Mouse (Mus musculus) myocyte (in vitro differentiated cells): ENCODE results near the gene Rab3il1. TPM values are rescaled to one million over a fixed set of nuclear protein-coding genes. Genes with fewer than 3 reads are reported as not detected.

Experiments
- H3K27me3 ChIP-seq: one replicate; pipeline ENCODE4 v1.6.1; 2011; ENCODE audit not compliant: control insufficient read depth, insufficient read depth, insufficient read length
- H3K36me3 ChIP-seq: one replicate; pipeline ENCODE4 v1.6.1; 2011; ENCODE audit not compliant: control insufficient read depth, insufficient read depth
- H3K4me2 ChIP-seq: one replicate; pipeline ENCODE4 v1.6.1; 2011; ENCODE audit warnings: low read depth, control low read depth
- H3K4me3 ChIP-seq: one replicate; pipeline ENCODE4 v1.5.1; 2011; ENCODE audit warnings: mild to moderate bottlenecking, control low read depth, moderate library complexity
- H3K79me2 ChIP-seq: one replicate; pipeline ENCODE4 v1.6.1; 2011; ENCODE audit not compliant: control insufficient read depth, insufficient read depth
- H3ac ChIP-seq: one replicate; pipeline ENCODE4 v1.6.1; 2011; ENCODE audit not compliant: control insufficient read depth, insufficient read length
- CEBPB ChIP-seq: IDR thresholded peaks from 2 replicates; pipeline ENCODE4 v1.6.1; 2011; ENCODE audit warnings: mild to moderate bottlenecking, moderate library complexity; ENCODE audit not compliant: poor library complexity, insufficient read depth, severe bottlenecking
- E2F4 ChIP-seq: IDR thresholded peaks from one replicate; pipeline ENCODE4 v1.6.1; 2011; ENCODE audit warnings: mild to moderate bottlenecking, control low read depth, moderate library complexity; ENCODE audit not compliant: insufficient read depth
- MAX ChIP-seq: IDR thresholded peaks from one replicate; pipeline ENCODE4 v1.6.1; 2011; ENCODE audit warnings: low read depth, mild to moderate bottlenecking, control low read depth
- MYOD1 ChIP-seq, 3 experiments: IDR thresholded peaks; one replicate each; pipeline ENCODE4 v1.6.1; 2011; ENCODE audit warnings: control low read depth in 2 of 3, low read depth in 2 of 3, mild to moderate bottlenecking in 2 of 3, moderate library complexity in 1 of 3; ENCODE audit not compliant: insufficient read length in 2 of 3, control insufficient read depth in 1 of 3
- MYOG ChIP-seq, 3 experiments: IDR thresholded peaks; one replicate each; pipeline ENCODE4 v1.6.1; 2011; ENCODE audit warnings: control low read depth in 2 of 3, low read depth in 2 of 3, mild to moderate bottlenecking in 2 of 3; ENCODE audit not compliant: insufficient read length in 2 of 3, control insufficient read depth in 1 of 3, insufficient read depth in 1 of 3
- POLR2A ChIP-seq: IDR thresholded peaks from one replicate; pipeline ENCODE4 v1.6.1; 2011; ENCODE audit warnings: low read depth, mild to moderate bottlenecking, control low read depth, moderate library complexity; ENCODE audit not compliant: insufficient read length
- POLR2AphosphoS2 ChIP-seq: IDR thresholded peaks from one replicate; pipeline ENCODE4 v1.6.1; 2011; ENCODE audit warnings: low read depth, control low read depth; ENCODE audit not compliant: insufficient read length
- REST ChIP-seq: IDR thresholded peaks from one replicate; pipeline ENCODE4 v1.6.1; 2011; ENCODE audit warnings: mild to moderate bottlenecking, control low read depth, moderate library complexity; ENCODE audit not compliant: insufficient read depth, insufficient read length
- SRF ChIP-seq: IDR thresholded peaks from one replicate; pipeline ENCODE4 v1.6.1; 2011; ENCODE audit warnings: low read depth; ENCODE audit not compliant: control insufficient read depth, insufficient read length
- TCF12 ChIP-seq: IDR thresholded peaks from one replicate; pipeline ENCODE4 v1.6.1; 2011; ENCODE audit warnings: mild to moderate bottlenecking, control low read depth; ENCODE audit not compliant: poor library complexity, insufficient read depth, severe bottlenecking
- TCF3 ChIP-seq: IDR thresholded peaks from one replicate; pipeline ENCODE4 v1.6.1; 2011; ENCODE audit warnings: low read depth, control low read depth; ENCODE audit not compliant: insufficient read length
- USF1 ChIP-seq: IDR thresholded peaks from one replicate; pipeline ENCODE4 v1.6.1; 2011; ENCODE audit warnings: low read depth, mild to moderate bottlenecking, control low read depth, moderate library complexity
- polyA plus RNA-seq: library from polyadenylated mRNA; unstranded; fragments of >200 nt; fragmentation: generic; extraction: Trizol; gene quantifications from one replicate; pipeline ENCODE4 v1.2.1, GENCODE M21; 2012; ENCODE audit warnings: missing spikeins

The Rab3il1 gene
- polyA plus RNA-seq, 1 experiment = 15.2 TPM

- TF ChIP-seq CEBPB = no peak
- no peak for TF ChIP-seq TCF3
- TF ChIP-seq MYOG (IDR thresholded peaks at IDR 0.05; ENCODE audit: control insufficient read depth in 1 of 3, insufficient read depth in 1 of 3, insufficient read length in 2 of 3, low read depth in 2 of 3) = no peak
- TF ChIP-seq REST = no peak
- peaks cover 30% of the 10 kb centered on the region for H3K36me3 ChIP-seq
- no peaks in the 10 kb centered on the region for H3K27me3 ChIP-seq
- no peak overlapping the region for H3ac ChIP-seq
- no peak overlapping the region for H3K4me2 ChIP-seq
- no peaks in the 10 kb centered on the region for H3K79me2 ChIP-seq
- no peak overlapping the region for H3K4me3 ChIP-seq
These were observed 64.2 kb downstream of the Rab3il1 start for GRCm38 (mm10) chr19:10065465-10066188.

GRCm38 (mm10) chr19:10066189-10066500 lies 64.7 kb downstream of the Rab3il1 start:
- peak; percentile 57 for TF ChIP-seq POLR2AphosphoS2
- no peak for TF ChIP-seq SRF
- no peaks in the 10 kb centered on the region for H3K79me2 ChIP-seq
- no peaks in the 10 kb centered on the region for H3K27me3 ChIP-seq
- H3K36me3 ChIP-seq = peaks cover 29% of the 10 kb centered on the region
- no peak overlapping the region for H3K4me3 ChIP-seq
- H3ac ChIP-seq = no peak overlapping the region
- H3K4me2 ChIP-seq = no peak overlapping the region

- H3K27me3 ChIP-seq = no peaks in the 10 kb centered on the region
- no peak overlapping the region for H3K4me3 ChIP-seq
- H3ac ChIP-seq = no peak overlapping the region
- H3K36me3 ChIP-seq = peaks cover 25% of the 10 kb centered on the region
- no peak overlapping the region for H3K4me2 ChIP-seq
- peak in 2 of 3 experiments; percentile 84 to 87 for TF ChIP-seq MYOD1 (IDR thresholded peaks at IDR 0.05; ENCODE audit: control insufficient read depth in 1 of 3, insufficient read length in 2 of 3, low read depth in 2 of 3)
- TF ChIP-seq POLR2AphosphoS2 = no peak
- no peak for TF ChIP-seq REST
- TF ChIP-seq TCF12 = peak; percentile 41
- TF ChIP-seq MYOG (IDR thresholded peaks at IDR 0.05; ENCODE audit: control insufficient read depth in 1 of 3, insufficient read depth in 1 of 3, insufficient read length in 2 of 3, low read depth in 2 of 3) = peak in 2 of 3 experiments; percentile 10 to 82
- no peak for TF ChIP-seq E2F4
- no peak for TF ChIP-seq MAX
- TF ChIP-seq SRF = no peak
- no peak for TF ChIP-seq CEBPB
- TF ChIP-seq TCF3 = no peak
- no peak for TF ChIP-seq USF1
- TF ChIP-seq POLR2A = no peak
- H3K79me2 ChIP-seq = no peaks in the 10 kb centered on the region
These were observed 65.0 kb downstream of the Rab3il1 start for GRCm38 (mm10) chr19:10066502-10066901.

- Histone ChIP-seq H3K27me3 (no peaks in the 10 kb centered on the region), H3ac (no peak overlapping the region), H3K4me2 (no peak overlapping the region), H3K79me2 (no peaks in the 10 kb centered on the region), H3K4me3 (no peak overlapping the region), H3K36me3 (peaks cover 29% of the 10 kb centered on the region)
- TF ChIP-seq POLR2AphosphoS2 = no peak
- TF ChIP-seq MYOG (IDR thresholded peaks at IDR 0.05; ENCODE audit: control insufficient read depth in 1 of 3, insufficient read depth in 1 of 3, insufficient read length in 2 of 3, low read depth in 2 of 3) = no peak
- no peak for TF ChIP-seq TCF12
- no peak for TF ChIP-seq POLR2A
- no peak for TF ChIP-seq USF1
- no peak for TF ChIP-seq MYOD1 (IDR thresholded peaks at IDR 0.05; ENCODE audit: control insufficient read depth in 1 of 3, insufficient read length in 2 of 3, low read depth in 2 of 3)
- no peak for TF ChIP-seq TCF3
- no peak for TF ChIP-seq REST
- TF ChIP-seq MAX = no peak
- TF ChIP-seq E2F4 = no peak
- no peak for TF ChIP-seq CEBPB
- TF ChIP-seq SRF = no peak
These were observed 66.2 kb downstream of the Rab3il1 start for GRCm38 (mm10) chr19:10067701-10068100.

- no peak for TF ChIP-seq MYOD1 (IDR thresholded peaks at IDR 0.05; ENCODE audit: control insufficient read depth in 1 of 3, insufficient read length in 2 of 3, low read depth in 2 of 3)
- no peak for TF ChIP-seq USF1
- no peak for TF ChIP-seq SRF
- TF ChIP-seq TCF12 = no peak
- TF ChIP-seq E2F4 = no peak
- TF ChIP-seq POLR2AphosphoS2 = no peak
- no peak for TF ChIP-seq REST
- TF ChIP-seq POLR2A = no peak
- TF ChIP-seq TCF3 = no peak
- no peak for TF ChIP-seq CEBPB
- no peak for TF ChIP-seq MYOG (IDR thresholded peaks at IDR 0.05; ENCODE audit: control insufficient read depth in 1 of 3, insufficient read depth in 1 of 3, insufficient read length in 2 of 3, low read depth in 2 of 3)
- no peak for TF ChIP-seq MAX
These were observed 68.9 kb downstream of the Rab3il1 start for GRCm38 (mm10) chr19:10070186-10070980.

More at GRCm38 (mm10) chr19:10070186-10070980, 68.9 kb downstream of the Rab3il1 start:
- no peaks in the 10 kb centered on the region for H3K79me2 ChIP-seq
- no peaks in the 10 kb centered on the region for H3K27me3 ChIP-seq
- H3K36me3 ChIP-seq = peaks cover 55% of the 10 kb centered on the region
- no peak overlapping the region for H3K4me2 ChIP-seq
- no peak overlapping the region for H3K4me3 ChIP-seq
- H3ac ChIP-seq = no peak overlapping the region
